Mouse (Mus musculus) cerebellum, adult 2 months (tissue): ENCODE results near the gene Nr6a1. TPM values are rescaled to one million over a fixed set of nuclear protein-coding genes. Genes with fewer than 3 reads are reported as not detected.
A peak's percentile ranks its signal among the peaks of the same experiment; 100 is the strongest.

Source experiments
- DNase-seq, 2 experiments: peaks; one replicate each; pipeline ENCODE4 v3.0.0; 2021
- H3K27ac ChIP-seq: fragments of 200-500 bp; 2 replicates; pipeline ENCODE4 v1.5.1; 2012; ENCODE audit warnings: low read length, control low read depth, inconsistent platforms; ENCODE audit not compliant: insufficient read depth
- H3K27me3 ChIP-seq: fragments of 200-500 bp; 2 replicates; pipeline ENCODE4 v1.6.1; 2012; ENCODE audit warnings: inconsistent platforms, mild to moderate bottlenecking, low read length, moderate library complexity; ENCODE audit not compliant: control insufficient read depth, insufficient read depth
- H3K4me1 ChIP-seq: fragments of 200-500 bp; 2 replicates; pipeline ENCODE4 v1.6.1; 2011; ENCODE audit warnings: low read length; ENCODE audit not compliant: control insufficient read depth, insufficient read depth
- H3K4me3 ChIP-seq: fragments of 200-500 bp; replicated peaks from 2 replicates; pipeline ENCODE3; 2011; ENCODE audit warnings: mild to moderate bottlenecking, low read depth, low read length, control low read depth; ENCODE audit not compliant: insufficient read depth
- CTCF ChIP-seq: fragments of 200-500 bp; IDR thresholded peaks from 2 replicates; pipeline ENCODE4 v1.5.1; 2011; ENCODE audit warnings: low read depth, mild to moderate bottlenecking, control low read depth, low read length, moderate library complexity, borderline replicate concordance; ENCODE audit not compliant: insufficient read depth
- POLR2A ChIP-seq: fragments of 200-500 bp; IDR thresholded peaks from 2 replicates; pipeline ENCODE4 v1.6.1; 2011; ENCODE audit warnings: low read length, control low read depth, borderline replicate concordance; ENCODE audit not compliant: insufficient read depth
- WGBS: fragments of 180-500 bp; shearing (Covaris S2); methylation state at CpG from one replicate; pipeline ENCODE4 v1.1.7; 2018; 5-methylcytosine and 5-hydroxymethylcytosine counted together
- polyA plus RNA-seq: library from polyadenylated mRNA; depleted of rRNA; stranded (reverse); fragments of >200 nt; gene quantifications from 2 replicates; pipeline ENCODE4 v1.2.3, GENCODE M21; 2012; rRNA removed

Gene Nr6a1
- polyA plus RNA-seq, 1 experiment, result 5.2 TPM

DNA sequence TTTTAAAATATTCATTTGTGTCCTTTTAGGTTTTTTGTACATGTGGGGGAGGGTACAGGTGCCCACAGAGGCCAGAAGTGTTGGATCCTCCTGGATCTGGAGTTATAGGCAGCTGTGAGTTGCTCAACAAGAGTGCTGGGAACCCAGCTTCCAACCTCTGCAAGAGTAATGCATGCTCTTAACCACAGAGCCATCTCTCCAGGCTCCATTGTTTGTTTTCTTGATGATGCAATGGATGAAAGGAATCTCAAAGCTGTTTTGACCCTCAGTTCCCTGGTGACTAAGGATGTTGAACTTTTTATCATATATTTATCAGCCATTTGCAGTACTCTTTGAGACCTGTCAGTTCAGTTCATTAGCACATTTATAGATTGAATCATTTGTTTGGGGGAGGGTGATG, 248.5 kb downstream of the Nr6a1 start:
- H3K27ac ChIP-seq, result no peak overlapping the region

DNA sequence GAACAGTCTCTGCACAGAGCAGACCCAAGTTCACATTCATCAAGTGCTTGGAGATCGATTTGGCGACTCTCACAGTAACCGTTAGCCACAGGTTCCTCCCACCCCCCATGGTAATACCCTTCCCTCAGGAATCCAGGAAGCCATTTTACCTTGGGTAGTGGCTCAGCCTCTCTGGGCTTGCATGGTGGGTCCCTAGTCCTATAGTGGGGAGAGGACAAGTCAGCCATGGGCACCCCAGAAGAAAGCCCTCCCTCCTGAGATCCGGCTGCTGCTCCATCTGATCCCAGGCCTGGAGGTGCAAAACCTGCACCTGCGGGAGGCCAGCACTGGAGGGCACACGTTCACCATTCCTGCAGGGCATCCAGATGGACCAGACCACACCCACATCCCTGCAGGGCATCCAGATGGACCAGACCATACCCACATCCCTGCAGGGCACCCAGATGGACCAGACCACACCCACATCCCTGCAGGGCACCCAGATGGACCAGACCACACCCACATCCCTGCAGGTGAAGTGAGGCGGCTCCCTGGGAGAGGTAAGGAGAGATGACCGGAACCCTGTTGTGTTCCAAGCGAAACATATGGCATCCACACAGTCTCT, 252.0 kb downstream of the Nr6a1 start:
- 36% methylated on average over 9 of the region's 9 CpGs for WGBS
- no peaks in the 10 kb centered on the region for H3K27me3 ChIP-seq
- TF ChIP-seq POLR2A (no peak), CTCF (peak; percentile 44; the same call in 1 of the 2 replicates)
- H3K27ac ChIP-seq, result no peak overlapping the region
- no peak overlapping the region for H3K4me3 ChIP-seq
- DNase-seq, result peak; percentile 37 to 40
- H3K4me1 ChIP-seq, result peaks cover 3% of the 10 kb centered on the region; the same call in 1 of the 2 replicates

More for the DNA sequence above, 248.5 kb downstream of the Nr6a1 start:
- no peak overlapping the region for H3K4me3 ChIP-seq
- no peak for DNase-seq
- H3K27me3 ChIP-seq, result no peaks in the 10 kb centered on the region
- H3K4me1 ChIP-seq, result peaks cover 11% of the 10 kb centered on the region
- TF ChIP-seq CTCF (no peak), POLR2A (no peak)

Other genes starting within 250 kb of the Nr6a1 start
- gene Nr5a1, start 213.1 kb downstream of the Nr6a1 start, polyA plus RNA-seq, result 0.05 TPM in 1 of 2 replicates, not detected in the other
- gene Olfml2a, start 4.3 kb upstream of the Nr6a1 start, polyA plus RNA-seq, result 0.95 and 1.3 TPM in 2 replicates
- 1.00 and 1.4 TPM in 2 replicates for gene Wdr38, start 69.8 kb upstream of the Nr6a1 start, polyA plus RNA-seq
- 106 and 121 TPM in 2 replicates for gene Arpc5l, start 77.7 kb upstream of the Nr6a1 start, polyA plus RNA-seq
- 221 and 222 TPM in 2 replicates for gene Rpl35, start 77.9 kb upstream of the Nr6a1 start, polyA plus RNA-seq
- gene Golga1, start 137.9 kb upstream of the Nr6a1 start, polyA plus RNA-seq, result 43.3 and 44.2 TPM in 2 replicates